Mouse (Mus musculus) embryonic facial prominence, embryonic 14.5 days (tissue): ENCODE measurements around the gene Gtpbp1. TPM values are rescaled to one million over a fixed set of nuclear protein-coding genes. Genes with fewer than 3 reads are reported as not detected.
A peak's percentile ranks its signal among the peaks of the same experiment; 100 is the strongest.

Experiments used
- ATAC-seq: fragments of 200-750 bp; cut with Nextera tagmentation; 2 replicates; pipeline ENCODE4 v1.8.0; 2017; ENCODE audit warnings: low read depth, moderate number of reproducible peaks, moderate TSS enrichment
- DNase-seq: peaks from one replicate; pipeline ENCODE4 v3.0.0-alpha.2; 2015; ENCODE audit warnings: low spot score
- H3K27ac ChIP-seq: fragments of 300-500 bp; sonication (generic); replicated peaks from 2 replicates; pipeline ENCODE4 v1.5.1; 2014; ENCODE audit warnings: low read depth, mild to moderate bottlenecking, low read length, moderate library complexity
- H3K27me3 ChIP-seq: fragments of 300-500 bp; sonication (generic); replicated peaks from 2 replicates; pipeline ENCODE4 v1.6.1; 2014; ENCODE audit warnings: low read length; ENCODE audit not compliant: control insufficient read depth, insufficient read depth
- H3K36me3 ChIP-seq: fragments of 300-500 bp; sonication (generic); 2 replicates; pipeline ENCODE4 v1.6.1; 2014; ENCODE audit warnings: low read length, mixed read lengths; ENCODE audit not compliant: control insufficient read depth, insufficient read depth
- H3K4me1 ChIP-seq: fragments of 300-500 bp; sonication (generic); 2 replicates; pipeline ENCODE4 v1.6.1; 2014; ENCODE audit warnings: antibody characterized with exemption, low read length; ENCODE audit not compliant: control insufficient read depth, insufficient read depth
- H3K4me2 ChIP-seq: fragments of 300-500 bp; sonication (generic); 2 replicates; pipeline ENCODE4 v1.6.1; 2014; ENCODE audit warnings: low read depth, mild to moderate bottlenecking, low read length, moderate library complexity, mixed read lengths
- H3K4me3 ChIP-seq: fragments of 300-500 bp; sonication (generic); 2 replicates; pipeline ENCODE4 v1.5.1; 2014; ENCODE audit warnings: low read depth, mild to moderate bottlenecking, low read length
- H3K9ac ChIP-seq: fragments of 300-500 bp; sonication (generic); 2 replicates; pipeline ENCODE4 v1.6.1; 2014; ENCODE audit warnings: low read depth, mild to moderate bottlenecking, low read length, moderate library complexity, mixed read lengths
- H3K9me3 ChIP-seq: fragments of 300-500 bp; sonication (generic); 2 replicates; pipeline ENCODE4 v1.6.1; 2016; ENCODE audit warnings: low read length; ENCODE audit not compliant: control insufficient read depth
- WGBS: fragments of 180-500 bp; shearing (Covaris S2); extraction: QIAGEN DNeasy Blood & Tissue Kit; methylation state at CpG from one replicate; pipeline ENCODE4 v1.1.7; 2014; 5-methylcytosine and 5-hydroxymethylcytosine counted together
- polyA plus RNA-seq: library from polyadenylated mRNA; unstranded; fragments of >200 nt; fragmentation: Nextera tagmentation; extraction: Ambion mirVana; gene quantifications from 2 replicates; pipeline ENCODE4 v1.2.1, GENCODE M21; 2014

Gene Gtpbp1
- polyA plus RNA-seq, 1 experiment from 2014 or later, result 27.2 TPM

DNA sequence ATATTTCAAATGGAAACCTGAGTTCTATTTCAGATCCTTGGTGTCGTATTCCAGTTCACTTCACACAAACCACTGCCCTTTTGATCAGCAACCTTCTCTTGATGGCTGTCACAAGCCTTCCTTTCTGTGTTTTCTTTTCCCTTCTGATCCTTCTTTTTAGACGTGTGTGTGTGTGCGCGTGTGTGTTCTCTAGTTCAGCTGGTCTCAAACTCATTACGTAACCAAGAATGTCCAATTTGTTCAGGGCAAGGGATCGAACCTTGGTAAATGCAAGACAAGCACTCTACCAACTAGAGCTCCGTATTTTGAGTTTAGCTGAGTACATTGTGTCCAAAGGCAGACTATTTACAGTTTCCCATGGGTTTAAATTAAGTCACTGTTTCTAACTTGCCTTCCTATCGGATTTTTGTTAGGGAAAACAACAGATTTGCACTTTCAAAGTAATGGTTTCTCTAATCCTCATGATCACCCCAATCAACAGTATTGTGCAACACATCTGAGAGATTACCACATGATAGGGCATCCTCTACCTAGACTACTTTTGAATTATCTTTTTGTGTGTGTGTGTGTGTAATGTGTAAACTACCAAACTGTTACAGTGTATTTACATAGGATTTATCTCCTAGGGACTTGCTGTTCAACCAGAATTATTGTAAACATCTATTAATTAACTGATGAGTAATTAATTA is 2.2 kb upstream of the Gtpbp1 start:
- Histone ChIP-seq H3K9ac (peak overlapping the region; percentile 95), H3K4me1 (peaks cover 48% of the 10 kb centered on the region), H3K4me2 (peak overlapping the region; percentile 88), H3K27me3 (no peaks in the 10 kb centered on the region), H3K27ac (peak overlapping the region; percentile 94), H3K9me3 (no peaks in the 10 kb centered on the region), H3K4me3 (peak overlapping the region; percentile 72), H3K36me3 (no peaks in the 10 kb centered on the region)
- DNase-seq (no peak), ATAC-seq (no peak)
- WGBS, result 2% methylated on average over 8 of the region's 8 CpGs

- no peak for ATAC-seq
- H3K27me3 ChIP-seq, result no peaks in the 10 kb centered on the region
- 0 out of 2 replicates have a peak, but pooled peaks cover 7% of the 10 kb centered on the region for H3K36me3 ChIP-seq
- peak overlapping the region; percentile 63 for H3K4me2 ChIP-seq
- no peak overlapping the region; the same call in 1 of the 2 replicates for H3K27ac ChIP-seq
- peaks cover 34% of the 10 kb centered on the region for H3K4me1 ChIP-seq
- 13% methylated on average over 24 of the region's 24 CpGs for WGBS
- H3K4me3 ChIP-seq, result peak overlapping the region; percentile 96
- H3K9ac ChIP-seq, result 0 out of 2 replicates have a peak overlapping the region, but pooled peaks have one; percentile 32
- no peak for DNase-seq
- H3K9me3 ChIP-seq, result no peaks in the 10 kb centered on the region
These were observed 801 bp upstream of the Gtpbp1 start for GRCm38 (mm10) chr15:79689662-79690425.

- 0% methylated on average over 4 of the region's 53 CpGs for WGBS
- peak overlapping the region; percentile 97 for H3K4me2 ChIP-seq
- peak; percentile 5 for ATAC-seq
These were observed 421 bp downstream of the Gtpbp1 start for GRCm38 (mm10) chr15:79691023-79691508.

GRCm38 (mm10) chr15:79692334-79692733 is 1.7 kb downstream of the Gtpbp1 start:
- DNase-seq (no peak), ATAC-seq (no peak)
- H3K4me2 ChIP-seq, result peak overlapping the region; percentile 97
- H3K27me3 ChIP-seq, result no peaks in the 10 kb centered on the region
- 73% methylated on average over 5 of the region's 5 CpGs for WGBS
- H3K36me3 ChIP-seq, result peaks cover 22% of the 10 kb centered on the region; the same call in 1 of the 2 replicates
- peaks cover 17% of the 10 kb centered on the region for H3K4me1 ChIP-seq
- no peak overlapping the region for H3K27ac ChIP-seq
- H3K9ac ChIP-seq, result 0 out of 2 replicates have a peak overlapping the region, but pooled peaks have one; percentile 19
- no peaks in the 10 kb centered on the region for H3K9me3 ChIP-seq
- H3K4me3 ChIP-seq, result peak overlapping the region; percentile 96

More at GRCm38 (mm10) chr15:79691023-79691508, 421 bp downstream of the Gtpbp1 start:
- H3K4me3 ChIP-seq, result peak overlapping the region; percentile 96
- H3K36me3 ChIP-seq, result peaks cover 16% of the 10 kb centered on the region; the same call in 1 of the 2 replicates
- peak overlapping the region; percentile 80 for H3K27ac ChIP-seq
- no peaks in the 10 kb centered on the region for H3K9me3 ChIP-seq
- no peaks in the 10 kb centered on the region for H3K27me3 ChIP-seq
- H3K9ac ChIP-seq, result peak overlapping the region; percentile 95
- H3K4me1 ChIP-seq, result peaks cover 21% of the 10 kb centered on the region
- DNase-seq, result no peak

- no peaks in the 10 kb centered on the region for H3K9me3 ChIP-seq
- no peak overlapping the region for H3K9ac ChIP-seq
- no peak overlapping the region for H3K4me3 ChIP-seq
- peaks cover 12% of the 10 kb centered on the region; the same call in 1 of the 2 replicates for H3K4me1 ChIP-seq
- ATAC-seq (no peak), DNase-seq (no peak)
- H3K27ac ChIP-seq, result no peak overlapping the region
- H3K36me3 ChIP-seq, result peaks cover 22% of the 10 kb centered on the region; the same call in 1 of the 2 replicates
- no peak overlapping the region for H3K4me2 ChIP-seq
- WGBS, result 91% methylated on average over 11 of the region's 11 CpGs
- H3K27me3 ChIP-seq, result no peaks in the 10 kb centered on the region
These were observed 3.1 kb downstream of the Gtpbp1 start for GRCm38 (mm10) chr15:79693740-79694139.

DNA sequence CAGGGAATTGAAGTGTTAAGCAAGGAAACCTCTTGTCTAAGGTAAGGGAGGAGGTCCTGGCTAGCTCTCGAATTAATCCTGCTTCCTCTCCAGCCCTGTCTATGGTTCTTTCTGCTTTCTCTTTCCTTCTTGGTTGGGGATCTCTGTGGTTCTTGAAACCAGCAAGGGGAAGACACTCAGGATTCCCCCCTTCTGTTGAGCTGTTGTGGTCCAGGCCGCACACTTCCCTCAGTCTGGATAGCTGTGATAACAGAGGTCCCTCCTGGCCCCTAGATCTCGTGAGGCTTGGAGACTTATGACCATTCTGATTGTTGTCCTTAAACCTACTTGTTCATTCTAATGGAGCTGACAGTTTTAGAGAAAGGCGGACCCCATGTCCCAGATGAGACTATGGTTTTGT is 3.9 kb downstream of the Gtpbp1 start:
- Histone ChIP-seq H3K27me3 (no peaks in the 10 kb centered on the region), H3K9me3 (no peaks in the 10 kb centered on the region), H3K4me2 (no peak overlapping the region), H3K27ac (no peak overlapping the region), H3K4me3 (no peak overlapping the region), H3K36me3 (peaks cover 27% of the 10 kb centered on the region; the same call in 1 of the 2 replicates), H3K9ac (no peak overlapping the region), H3K4me1 (peaks cover 12% of the 10 kb centered on the region; the same call in 1 of the 2 replicates)
- DNase-seq, result no peak
- no peak for ATAC-seq
- WGBS, result 90% methylated on average over 4 of the region's 4 CpGs

DNA sequence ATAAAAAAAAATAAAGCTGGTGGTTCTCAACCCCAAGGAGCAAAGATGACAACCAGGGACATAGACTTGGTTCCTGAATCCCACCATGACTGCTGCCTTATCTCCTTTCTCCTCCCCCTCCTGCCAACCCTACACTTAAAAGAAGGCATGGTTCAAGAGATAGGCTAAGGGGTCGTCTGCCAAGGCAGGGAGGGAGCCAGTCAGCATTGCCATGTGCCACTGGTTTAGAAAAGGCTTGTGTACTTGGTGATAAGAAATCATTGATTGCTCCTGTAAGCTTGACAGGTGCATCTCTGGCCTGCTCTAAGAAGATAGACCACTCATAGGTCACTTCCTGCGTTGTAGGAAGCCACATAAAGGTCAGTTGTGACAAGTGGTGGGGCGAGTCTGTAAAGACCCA is 4.9 kb downstream of the Gtpbp1 start:
- no peaks in the 10 kb centered on the region for H3K27me3 ChIP-seq
- 67% methylated on average over 3 of the region's 3 CpGs for WGBS
- peaks cover 12% of the 10 kb centered on the region; the same call in 1 of the 2 replicates for H3K4me1 ChIP-seq
- H3K36me3 ChIP-seq, result peaks cover 28% of the 10 kb centered on the region; the same call in 1 of the 2 replicates
- no peak for DNase-seq
- no peak overlapping the region for H3K4me2 ChIP-seq
- H3K4me3 ChIP-seq, result no peak overlapping the region
- no peak overlapping the region for H3K9ac ChIP-seq
- no peaks in the 10 kb centered on the region for H3K9me3 ChIP-seq
- no peak for ATAC-seq
- H3K27ac ChIP-seq, result no peak overlapping the region

DNA sequence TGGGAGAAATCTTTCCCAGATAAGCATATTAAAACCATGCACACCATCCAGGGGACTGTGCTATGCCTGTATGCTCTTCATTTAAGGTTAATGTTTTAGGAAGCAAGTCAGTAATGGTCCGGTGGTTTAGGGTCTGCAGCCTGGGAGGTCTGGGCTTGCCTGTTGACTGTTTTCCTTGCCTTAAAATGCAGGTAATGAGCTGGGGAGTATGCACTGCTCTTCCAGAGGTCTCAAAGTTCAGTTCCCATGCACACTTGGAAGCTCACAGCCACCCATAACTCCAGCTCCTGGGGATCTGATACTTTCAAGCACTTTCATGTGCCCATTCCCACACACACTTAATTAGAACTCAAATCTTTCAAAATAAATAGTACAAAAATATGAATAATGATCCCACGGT is 5.9 kb downstream of the Gtpbp1 start:
- ATAC-seq (no peak), DNase-seq (no peak)
- Histone ChIP-seq H3K27ac (no peak overlapping the region), H3K36me3 (peaks cover 28% of the 10 kb centered on the region; the same call in 1 of the 2 replicates), H3K9me3 (no peaks in the 10 kb centered on the region), H3K27me3 (no peaks in the 10 kb centered on the region), H3K4me2 (no peak overlapping the region), H3K4me3 (no peak overlapping the region), H3K9ac (no peak overlapping the region), H3K4me1 (peaks cover 9% of the 10 kb centered on the region; the same call in 1 of the 2 replicates)
- 95% methylated on average over 2 of the region's 2 CpGs for WGBS
